Mouse (Mus musculus) limb, embryonic 13.5 days (tissue): Measurements from ENCODE around the gene Cnbp. TPM values are rescaled to one million over a fixed set of nuclear protein-coding genes. Genes with fewer than 3 reads are reported as not detected.

Experiments
- ATAC-seq: fragments of 200-750 bp; cut with Nextera tagmentation; 2 replicates; pipeline ENCODE4 v1.8.0; 2017; ENCODE audit warnings: low read depth, moderate number of reproducible peaks, moderate TSS enrichment; ENCODE audit not compliant: low FRiP score
- H3K27ac ChIP-seq: fragments of 300-500 bp; sonication (generic); 2 replicates; pipeline ENCODE4 v1.5.1; 2015; ENCODE audit warnings: inconsistent platforms, mild to moderate bottlenecking, moderate library complexity
- H3K27me3 ChIP-seq: fragments of 300-500 bp; sonication (generic); 2 replicates; pipeline ENCODE4 v1.6.1; 2015; ENCODE audit warnings: mild to moderate bottlenecking, inconsistent platforms
- H3K36me3 ChIP-seq: fragments of 300-500 bp; sonication (generic); 2 replicates; pipeline ENCODE4 v1.6.1; 2015; ENCODE audit warnings: inconsistent platforms, mild to moderate bottlenecking, moderate library complexity
- H3K4me1 ChIP-seq: fragments of 300-500 bp; sonication (generic); 2 replicates; pipeline ENCODE4 v1.6.1; 2015; ENCODE audit warnings: inconsistent platforms
- H3K4me2 ChIP-seq: fragments of 300-500 bp; sonication (generic); replicated peaks from 2 replicates; pipeline ENCODE4 v1.6.1; 2015; ENCODE audit warnings: inconsistent platforms, mild to moderate bottlenecking, moderate library complexity
- H3K4me3 ChIP-seq: fragments of 300-500 bp; sonication (generic); 2 replicates; pipeline ENCODE4 v1.5.1; 2015; ENCODE audit warnings: moderate library complexity, mild to moderate bottlenecking, inconsistent platforms
- H3K9ac ChIP-seq: fragments of 300-500 bp; sonication (generic); 2 replicates; pipeline ENCODE4 v1.6.1; 2015; ENCODE audit warnings: mild to moderate bottlenecking, inconsistent platforms
- H3K9me3 ChIP-seq: fragments of 300-500 bp; sonication (generic); 2 replicates; pipeline ENCODE4 v1.6.1; 2016; ENCODE audit warnings: inconsistent platforms
- WGBS: fragments of 180-500 bp; shearing (Covaris S2); methylation state at CpG from one replicate; pipeline ENCODE4 v1.1.7; 2015; 5-methylcytosine and 5-hydroxymethylcytosine counted together
- polyA plus RNA-seq: library from polyadenylated mRNA; unstranded; fragments of >200 nt; fragmentation: Nextera tagmentation; extraction: Ambion mirVana; gene quantifications from 2 replicates; pipeline ENCODE4 v1.2.1, GENCODE M21; 2015

Gene Cnbp
- polyA plus RNA-seq, 1 experiment from 2014 or later: 1,115 TPM

DNA sequence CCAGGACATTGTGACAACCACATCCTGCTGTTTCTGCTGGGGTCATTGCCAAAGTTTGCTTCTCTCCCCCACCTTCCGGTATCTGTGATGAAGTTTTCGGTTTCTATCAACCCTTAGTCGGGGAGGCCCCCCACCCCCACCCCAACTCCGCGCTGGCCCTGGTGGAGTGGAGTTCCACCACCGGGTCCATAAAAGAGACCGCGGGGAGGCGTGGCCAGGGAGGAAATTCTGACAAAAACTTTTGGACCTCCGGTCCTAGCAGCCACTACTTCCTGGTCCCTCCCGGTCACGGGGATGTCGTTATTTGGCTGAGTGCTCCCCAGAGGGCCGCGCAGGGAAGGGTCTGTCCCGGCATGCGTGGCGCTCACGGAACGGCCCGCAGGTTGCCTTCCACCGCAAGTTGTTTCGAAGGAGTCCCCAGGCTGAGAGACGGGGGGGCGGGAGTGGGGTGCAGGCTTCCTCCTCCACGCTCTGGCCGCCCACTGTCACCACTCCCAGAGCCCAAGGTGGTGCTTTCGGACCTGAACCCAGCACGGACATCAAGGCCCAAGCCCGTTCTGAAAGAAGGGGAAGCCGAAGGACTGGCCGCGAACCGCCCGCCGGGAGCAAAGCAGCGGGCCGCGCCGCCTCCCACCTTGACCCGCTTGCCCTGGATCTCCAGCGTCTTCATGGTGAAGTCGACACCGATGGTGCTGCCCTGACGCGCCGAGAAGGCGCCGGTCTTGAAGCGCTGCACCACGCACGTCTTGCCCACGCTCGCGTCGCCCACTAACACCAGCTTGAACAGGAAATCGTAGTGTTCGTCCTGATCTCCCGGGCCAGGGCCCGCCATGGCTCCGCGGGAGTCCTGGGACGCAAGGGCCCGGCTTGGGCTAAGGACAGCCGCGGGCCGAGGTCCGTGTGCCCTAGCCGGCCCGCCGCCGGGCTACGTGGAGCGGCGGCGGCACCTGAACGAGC is 39.9 kb downstream of the Cnbp start:
- Histone ChIP-seq H3K36me3 (peaks cover 22% of the 10 kb centered on the region), H3K4me2 (peak overlapping the region; percentile 95), H3K4me3 (peak overlapping the region; percentile 74), H3K9ac (peak overlapping the region; percentile 89), H3K4me1 (peaks cover 26% of the 10 kb centered on the region), H3K27me3 (no peaks in the 10 kb centered on the region), H3K9me3 (no peaks in the 10 kb centered on the region), H3K27ac (peak overlapping the region; percentile 77)
- under 1% methylated on average over 70 of the region's 77 CpGs for WGBS
- peak; percentile 31; the same call in 1 of the 2 replicates for ATAC-seq

DNA sequence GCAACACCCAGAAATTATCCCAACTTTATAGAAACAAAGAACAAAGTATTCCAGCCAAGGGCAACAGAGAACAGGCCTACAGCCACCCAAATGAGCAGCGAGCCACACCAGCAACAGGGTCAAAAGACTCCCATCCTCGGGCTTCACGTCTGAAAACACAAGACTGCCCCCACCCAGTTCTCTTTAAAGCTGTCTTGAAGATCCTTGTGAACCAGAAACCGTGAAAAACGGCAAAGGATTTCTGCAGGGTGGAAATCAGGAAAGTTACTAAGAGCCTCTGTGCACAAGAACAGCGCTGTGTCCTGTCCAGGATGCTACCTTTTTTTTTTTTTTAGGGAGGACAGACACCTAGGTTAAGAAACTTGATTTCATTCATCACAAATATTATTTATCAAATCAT is 40.6 kb downstream of the Cnbp start:
- no peak overlapping the region for H3K27ac ChIP-seq
- H3K9me3 ChIP-seq: no peaks in the 10 kb centered on the region
- no peak for ATAC-seq
- no peaks in the 10 kb centered on the region for H3K27me3 ChIP-seq
- H3K4me2 ChIP-seq: peak overlapping the region; percentile 95
- peaks cover 15% of the 10 kb centered on the region for H3K36me3 ChIP-seq
- 45% methylated on average over 6 of the region's 6 CpGs for WGBS
- peak overlapping the region; percentile 89 for H3K9ac ChIP-seq
- peak overlapping the region; percentile 74 for H3K4me3 ChIP-seq
- H3K4me1 ChIP-seq: peaks cover 26% of the 10 kb centered on the region

DNA sequence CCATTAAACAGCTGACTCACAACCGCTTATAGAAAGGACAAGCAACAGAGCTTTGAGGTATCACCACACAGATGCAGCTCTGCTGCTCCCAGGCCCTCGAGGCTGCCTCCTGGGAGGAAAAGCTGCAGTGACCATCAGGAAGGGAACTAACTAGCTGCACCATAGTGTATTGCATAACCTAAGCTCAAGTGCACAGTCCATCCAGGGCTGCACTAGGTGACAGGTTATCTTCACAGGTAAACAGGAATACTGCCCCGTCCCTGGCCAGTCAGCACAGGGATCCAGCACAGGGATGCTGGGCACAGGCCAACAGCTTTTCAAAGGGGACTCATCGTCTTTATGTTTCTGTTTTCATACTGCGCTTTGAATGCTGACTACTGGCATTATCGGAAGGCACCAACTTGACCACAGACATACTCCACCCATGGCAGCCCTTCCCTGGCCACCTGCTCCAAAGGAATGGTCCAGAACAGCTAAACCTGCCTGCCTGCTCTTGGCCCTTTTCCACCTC is 41.2 kb downstream of the Cnbp start:
- no peaks in the 10 kb centered on the region for H3K27me3 ChIP-seq
- peak overlapping the region; percentile 74; the same call in 1 of the 2 replicates for H3K4me3 ChIP-seq
- H3K9me3 ChIP-seq: no peaks in the 10 kb centered on the region
- no peak for ATAC-seq
- H3K36me3 ChIP-seq: peaks cover 9% of the 10 kb centered on the region
- 0 out of 2 replicates have a peak overlapping the region, but pooled peaks have one; percentile 89 for H3K9ac ChIP-seq
- WGBS: 92% methylated on average over 6 of the region's 6 CpGs
- peaks cover 26% of the 10 kb centered on the region for H3K4me1 ChIP-seq
- peak overlapping the region; percentile 95 for H3K4me2 ChIP-seq
- no peak overlapping the region for H3K27ac ChIP-seq

DNA sequence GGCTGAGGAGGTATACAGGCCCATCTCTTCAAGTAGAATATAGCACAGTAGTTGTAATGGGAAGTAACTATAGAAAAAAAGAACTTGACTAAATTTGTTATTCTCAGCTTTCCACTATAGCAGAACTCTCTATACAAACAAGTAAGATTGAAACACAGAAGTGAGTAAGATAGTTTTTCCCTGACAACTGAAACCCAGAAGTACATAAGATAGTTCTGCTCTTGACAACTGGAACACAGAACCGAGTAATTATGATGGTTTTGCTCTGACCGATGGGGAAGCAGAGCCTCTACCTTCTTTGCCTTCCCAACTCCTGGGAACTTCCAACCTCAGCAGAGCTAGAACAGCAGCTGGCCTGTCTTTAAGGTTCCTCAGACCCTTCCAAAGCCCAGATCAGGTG is 41.8 kb downstream of the Cnbp start:
- Histone ChIP-seq H3K4me2 (peak overlapping the region; percentile 95; the same call in 1 of the 2 replicates), H3K9ac (no peak overlapping the region), H3K4me3 (no peak overlapping the region), H3K36me3 (peaks cover 5% of the 10 kb centered on the region), H3K27me3 (no peaks in the 10 kb centered on the region), H3K9me3 (no peaks in the 10 kb centered on the region), H3K4me1 (peaks cover 26% of the 10 kb centered on the region), H3K27ac (no peak overlapping the region)
- 90% methylated on average over 2 of the region's 2 CpGs for WGBS
- no peak for ATAC-seq

DNA sequence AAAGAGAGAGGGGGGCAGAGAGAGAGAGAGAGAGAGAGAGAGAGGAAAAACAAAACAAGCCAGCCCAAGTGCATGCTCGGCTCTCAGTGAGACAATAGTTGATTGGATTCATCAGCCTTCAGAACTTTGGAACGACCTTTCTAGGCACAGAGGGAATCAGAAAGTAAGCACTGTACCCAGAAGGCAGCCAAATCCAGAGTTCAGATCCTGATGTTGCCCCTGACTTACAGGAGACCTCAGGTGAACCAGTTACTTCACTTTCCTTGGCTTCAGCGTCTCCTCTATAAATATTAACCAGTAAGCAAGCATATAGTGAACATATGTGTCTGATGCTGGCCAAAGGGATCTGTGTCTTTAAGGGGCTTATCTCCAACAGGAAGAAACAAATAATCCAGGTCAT is 42.4 kb downstream of the Cnbp start:
- Histone ChIP-seq H3K9ac (no peak overlapping the region), H3K36me3 (peaks cover 2% of the 10 kb centered on the region), H3K4me3 (no peak overlapping the region), H3K27me3 (no peaks in the 10 kb centered on the region), H3K9me3 (no peaks in the 10 kb centered on the region), H3K27ac (no peak overlapping the region), H3K4me1 (peaks cover 26% of the 10 kb centered on the region), H3K4me2 (no peak overlapping the region)
- no peak for ATAC-seq
- WGBS: 68% methylated on average over 3 of the region's 3 CpGs

- peaks cover 26% of the 10 kb centered on the region for H3K4me1 ChIP-seq
- WGBS: 86% methylated on average over 4 of the region's 4 CpGs
- no peak for ATAC-seq
- no peak overlapping the region for H3K27ac ChIP-seq
- no peaks in the 10 kb centered on the region for H3K9me3 ChIP-seq
- H3K27me3 ChIP-seq: no peaks in the 10 kb centered on the region
- no peak overlapping the region for H3K4me2 ChIP-seq
- no peaks in the 10 kb centered on the region; the same call in 1 of the 2 replicates for H3K36me3 ChIP-seq
- H3K4me3 ChIP-seq: no peak overlapping the region
- no peak overlapping the region for H3K9ac ChIP-seq
Measured at GRCm38 (mm10) chr6:87807735-87808440, 43.0 kb downstream of the Cnbp start.

DNA sequence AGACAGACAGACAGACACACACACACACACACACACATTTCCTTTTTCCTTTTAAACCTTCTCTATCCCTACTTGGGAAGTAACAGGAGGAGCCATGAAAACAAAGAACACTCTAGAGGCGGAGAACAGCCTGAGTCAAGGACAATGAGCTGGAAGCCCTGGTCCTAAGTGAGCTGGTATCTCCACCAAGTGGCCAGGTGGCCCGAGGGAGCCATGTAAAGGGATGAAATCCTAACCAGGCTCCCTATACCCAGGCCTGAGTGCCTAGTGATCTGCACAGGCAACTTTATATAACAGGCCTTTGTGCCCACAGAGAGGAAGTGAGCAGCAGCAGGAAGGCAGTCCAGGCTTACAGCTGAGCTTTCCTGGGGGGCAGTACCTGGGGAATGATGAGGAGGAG is 44.0 kb downstream of the Cnbp start:
- no peak overlapping the region for H3K27ac ChIP-seq
- no peaks in the 10 kb centered on the region; the same call in 1 of the 2 replicates for H3K36me3 ChIP-seq
- no peak overlapping the region for H3K4me2 ChIP-seq
- WGBS: 51% methylated on average over 2 of the region's 2 CpGs
- H3K9me3 ChIP-seq: no peaks in the 10 kb centered on the region
- H3K27me3 ChIP-seq: no peaks in the 10 kb centered on the region
- no peak overlapping the region for H3K9ac ChIP-seq
- peaks cover 18% of the 10 kb centered on the region for H3K4me1 ChIP-seq
- ATAC-seq: no peak
- no peak overlapping the region for H3K4me3 ChIP-seq

DNA sequence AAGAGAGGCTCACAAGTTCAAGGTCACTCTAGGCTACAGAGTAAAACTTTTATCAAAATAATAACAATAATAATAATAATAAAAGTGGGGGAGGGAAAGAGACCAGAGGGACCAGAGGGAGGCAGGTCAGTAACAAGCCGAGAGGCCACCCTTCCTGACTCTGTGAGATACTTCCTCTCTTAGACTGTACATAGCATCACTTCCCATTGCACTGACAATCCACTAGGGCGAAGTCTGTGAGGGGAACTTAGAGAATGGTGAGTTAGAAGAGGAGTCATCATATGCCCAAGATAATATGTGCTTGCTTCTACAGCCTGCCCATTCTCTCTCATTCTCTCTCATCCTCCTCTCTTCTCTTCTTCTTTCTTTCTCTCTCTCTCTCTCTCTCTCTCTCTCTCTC is 44.9 kb downstream of the Cnbp start:
- Histone ChIP-seq H3K9me3 (no peaks in the 10 kb centered on the region), H3K4me1 (peaks cover 18% of the 10 kb centered on the region), H3K4me3 (no peak overlapping the region), H3K27ac (no peak overlapping the region), H3K36me3 (no peaks in the 10 kb centered on the region; the same call in 1 of the 2 replicates), H3K4me2 (no peak overlapping the region), H3K9ac (no peak overlapping the region), H3K27me3 (no peaks in the 10 kb centered on the region)
- WGBS: 74% methylated on average over 2 of the region's 2 CpGs
- ATAC-seq: no peak

DNA sequence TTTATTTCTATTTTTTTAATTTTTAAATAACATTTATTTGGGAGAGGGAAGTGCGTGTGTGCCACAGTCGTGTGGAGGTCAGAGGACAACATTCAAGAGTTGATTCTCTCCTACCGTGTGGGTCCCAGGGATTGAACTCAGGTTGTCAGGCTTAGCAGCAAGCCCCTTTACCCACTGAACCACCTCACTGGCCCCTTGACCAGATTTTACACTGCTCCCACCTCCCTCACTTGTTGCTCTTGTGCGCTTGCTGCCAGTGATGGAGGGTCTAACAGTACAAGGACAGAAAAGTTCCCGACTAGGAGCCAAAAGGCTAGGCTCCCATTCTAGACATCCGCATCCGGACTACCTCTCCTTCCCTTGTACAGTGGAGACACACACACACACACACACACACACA is 45.5 kb downstream of the Cnbp start:
- Histone ChIP-seq H3K4me3 (no peak overlapping the region), H3K9ac (no peak overlapping the region), H3K4me1 (peaks cover 14% of the 10 kb centered on the region), H3K36me3 (no peaks in the 10 kb centered on the region; the same call in 1 of the 2 replicates), H3K27me3 (no peaks in the 10 kb centered on the region), H3K9me3 (no peaks in the 10 kb centered on the region), H3K27ac (no peak overlapping the region), H3K4me2 (no peak overlapping the region)
- ATAC-seq: no peak
- 86% methylated on average over 7 of the region's 7 CpGs for WGBS

- no peak for ATAC-seq
- peaks cover 9% of the 10 kb centered on the region for H3K4me1 ChIP-seq
- no peak overlapping the region for H3K9ac ChIP-seq
- no peak overlapping the region for H3K4me3 ChIP-seq
- H3K4me2 ChIP-seq: no peak overlapping the region
- H3K9me3 ChIP-seq: no peaks in the 10 kb centered on the region
- H3K27ac ChIP-seq: no peak overlapping the region
- H3K27me3 ChIP-seq: no peaks in the 10 kb centered on the region
- no peaks in the 10 kb centered on the region; the same call in 1 of the 2 replicates for H3K36me3 ChIP-seq
- 74% methylated on average over 7 of the region's 7 CpGs for WGBS
Measured at GRCm38 (mm10) chr6:87804886-87805285, 46.0 kb downstream of the Cnbp start.

GRCm38 (mm10) chr6:87804036-87804435 is 46.9 kb downstream of the Cnbp start:
- no peak overlapping the region for H3K9ac ChIP-seq
- no peak for ATAC-seq
- no peak overlapping the region for H3K4me2 ChIP-seq
- no peaks in the 10 kb centered on the region for H3K27me3 ChIP-seq
- 0 out of 2 replicates have a peak, but pooled peaks cover 4% of the 10 kb centered on the region for H3K4me1 ChIP-seq
- WGBS: 90% methylated on average over 1 of the region's 1 CpGs
- H3K9me3 ChIP-seq: no peaks in the 10 kb centered on the region
- H3K4me3 ChIP-seq: no peak overlapping the region
- H3K36me3 ChIP-seq: peaks cover 1% of the 10 kb centered on the region; the same call in 1 of the 2 replicates
- no peak overlapping the region for H3K27ac ChIP-seq

DNA sequence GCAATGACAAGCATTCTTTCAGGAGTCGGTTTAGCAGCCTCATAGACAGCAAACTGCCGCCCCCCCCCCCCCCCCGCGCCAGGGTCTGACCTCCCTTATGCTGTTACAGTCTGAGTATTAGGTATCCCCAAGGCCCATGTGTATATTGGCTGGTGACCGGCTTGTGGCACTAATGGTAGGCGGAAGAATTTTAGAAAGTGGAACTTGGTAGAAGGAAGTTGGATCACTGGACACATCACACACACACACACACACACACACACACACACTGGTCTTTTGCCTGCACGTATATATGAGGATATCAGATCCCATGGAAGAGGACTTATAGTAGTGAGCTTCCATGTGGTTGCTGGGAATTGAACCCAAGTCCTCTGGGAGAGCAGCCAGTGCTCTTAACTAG is 48.4 kb downstream of the Cnbp start:
- Histone ChIP-seq H3K36me3 (peaks cover 6% of the 10 kb centered on the region; the same call in 1 of the 2 replicates), H3K4me2 (no peak overlapping the region), H3K4me1 (peaks cover 10% of the 10 kb centered on the region), H3K9me3 (no peaks in the 10 kb centered on the region), H3K27me3 (no peaks in the 10 kb centered on the region), H3K9ac (no peak overlapping the region), H3K27ac (no peak overlapping the region), H3K4me3 (no peak overlapping the region)
- ATAC-seq: no peak
- 86% methylated on average over 5 of the region's 7 CpGs for WGBS
